Mouse (Mus musculus): ENCODE results near the gene Ppard. TPM values are rescaled to one million over a fixed set of nuclear protein-coding genes. Genes with fewer than 3 reads are reported as not detected.

The Ppard gene
- polyA plus RNA-seq, 1 experiment from 2014 or later = 30.9 TPM

DNA sequence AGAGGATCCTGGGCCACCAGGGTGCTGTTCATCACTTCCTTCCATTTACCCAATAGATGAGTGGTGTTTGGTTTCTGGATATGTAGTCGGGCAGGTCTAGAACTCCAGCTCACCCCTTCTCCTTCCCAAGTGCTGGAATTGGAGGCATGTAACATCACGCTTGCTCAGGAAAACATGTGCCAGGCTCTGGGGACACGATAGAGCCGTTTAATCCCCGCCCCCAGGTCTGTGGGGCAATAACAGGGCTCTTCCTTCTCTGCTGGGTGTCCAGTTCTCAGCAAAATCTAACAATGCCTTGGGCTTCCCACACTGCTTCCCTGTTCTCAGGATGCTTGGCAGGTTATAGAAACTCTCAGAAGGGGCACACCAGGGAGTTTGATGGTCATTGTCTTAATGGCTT, 4.9 kb downstream of the Ppard start:
- DNase-seq (ENCODE audit: low read depth, low spot score) (no peak), ATAC-seq (no peak)
- in situ Hi-C loops (cut with MboI; ENCODE audit: low pct_unique_long_range_greater_than_20kb) = no loop called here
- ChIA-PET POLR2A (no interaction called here), CTCF (no interaction called here)
- no peak for TF ChIP-seq CTCF (IDR thresholded peaks at IDR 0.05)
- H3K27me3 ChIP-seq = no peaks in the 10 kb centered on the region

DNA sequence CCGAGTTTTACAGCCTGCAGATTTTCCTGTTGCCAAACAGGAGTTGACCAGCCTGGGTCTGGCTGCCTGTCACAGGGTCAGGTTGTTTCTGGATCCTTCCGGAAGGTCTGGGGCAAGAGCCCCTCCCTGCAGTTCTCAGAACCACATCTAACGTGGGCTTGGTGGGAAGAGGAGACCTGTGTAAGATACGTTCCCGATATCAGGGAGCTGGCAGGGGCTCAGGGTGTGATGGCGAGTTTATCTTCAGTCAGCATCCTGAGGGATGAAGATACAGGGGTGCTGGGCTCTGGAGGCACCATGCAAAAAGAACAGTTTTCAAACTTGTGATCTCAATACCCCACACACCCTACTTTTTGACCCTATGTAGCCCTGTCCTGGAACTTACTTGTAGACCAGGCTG, 5.4 kb downstream of the Ppard start:
- DNase-seq (ENCODE audit: low read depth, low spot score) (no peak), ATAC-seq (no peak)
- CTCF ChIA-PET = interaction anchor here (1.4 kb wide), 1 partner anchor 12 kb away, joined by 4 read pairs; no protein-coding TSS in a partner anchor
- no peaks in the 10 kb centered on the region for H3K27me3 ChIP-seq
- no peak for TF ChIP-seq CTCF (IDR thresholded peaks at IDR 0.05)
- POLR2A ChIA-PET = no interaction called here
- in situ Hi-C loops (cut with MboI; ENCODE audit: low pct_unique_long_range_greater_than_20kb) = no loop called here

DNA sequence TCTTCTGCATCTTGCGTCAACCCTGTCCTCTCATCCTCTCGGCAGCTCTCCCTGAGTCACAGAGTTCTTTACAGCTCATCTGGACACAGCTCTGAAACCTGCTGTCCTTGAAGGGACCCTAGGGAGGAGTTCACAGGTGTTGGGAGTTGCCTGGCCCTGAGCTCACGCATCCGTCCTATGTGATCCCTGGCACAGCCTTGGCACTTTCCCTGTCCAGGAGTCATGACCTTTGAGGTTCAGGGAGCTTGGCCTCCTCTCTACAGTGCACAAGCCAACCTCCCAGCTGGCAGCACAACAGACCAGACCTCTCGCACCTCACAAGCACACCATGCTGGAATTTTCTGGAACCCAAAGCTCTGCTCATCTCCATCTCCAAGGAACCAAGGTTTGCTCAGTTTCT, 8.3 kb downstream of the Ppard start:
- TF ChIP-seq CTCF (IDR thresholded peaks at IDR 0.05) = no peak
- DNase-seq (ENCODE audit: low read depth, low spot score) = no peak

DNA sequence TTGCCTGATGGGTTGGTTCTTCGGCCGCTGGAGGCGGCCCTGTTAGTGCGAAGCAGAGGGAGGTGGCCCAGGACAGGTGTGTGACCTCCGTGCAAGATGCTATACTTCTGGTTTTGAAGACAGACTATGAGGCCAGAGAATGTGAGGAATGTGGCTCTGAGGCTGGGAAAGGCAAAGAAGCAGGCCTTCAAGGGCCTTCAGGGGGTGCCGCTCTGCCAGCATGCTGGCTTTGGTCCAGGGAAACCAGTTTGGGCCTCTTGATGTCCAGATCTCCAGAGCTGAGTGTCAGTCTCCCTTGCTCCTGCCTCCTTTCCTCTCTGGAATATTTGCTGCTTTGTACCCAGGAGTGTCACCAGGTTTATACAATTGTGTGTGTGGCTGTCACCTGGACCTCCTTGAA, 9.8 kb downstream of the Ppard start:
- DNase-seq (ENCODE audit: low read depth, low spot score) (no peak), ATAC-seq (peak; percentile 46)
- in situ Hi-C loops (cut with MboI; ENCODE audit: low pct_unique_long_range_greater_than_20kb) = no loop called here
- no peaks in the 10 kb centered on the region for H3K27me3 ChIP-seq
- TF ChIP-seq CTCF (IDR thresholded peaks at IDR 0.05) = no peak
- CTCF ChIA-PET = no interaction called here
- POLR2A ChIA-PET = no interaction called here

More for the DNA sequence above, 8.3 kb downstream of the Ppard start:
- POLR2A ChIA-PET = interaction anchor here (0.5 kb wide), 1 partner anchor 326 kb away, joined by 3 read pairs; no protein-coding TSS in a partner anchor
- H3K27me3 ChIP-seq = no peaks in the 10 kb centered on the region
- no peak for ATAC-seq
- in situ Hi-C loops (cut with MboI; ENCODE audit: low pct_unique_long_range_greater_than_20kb) = no loop called here
- CTCF ChIA-PET = interaction anchor here (0.9 kb wide), 1 partner anchor 15 kb away, joined by 3 read pairs; no protein-coding TSS in a partner anchor

DNA sequence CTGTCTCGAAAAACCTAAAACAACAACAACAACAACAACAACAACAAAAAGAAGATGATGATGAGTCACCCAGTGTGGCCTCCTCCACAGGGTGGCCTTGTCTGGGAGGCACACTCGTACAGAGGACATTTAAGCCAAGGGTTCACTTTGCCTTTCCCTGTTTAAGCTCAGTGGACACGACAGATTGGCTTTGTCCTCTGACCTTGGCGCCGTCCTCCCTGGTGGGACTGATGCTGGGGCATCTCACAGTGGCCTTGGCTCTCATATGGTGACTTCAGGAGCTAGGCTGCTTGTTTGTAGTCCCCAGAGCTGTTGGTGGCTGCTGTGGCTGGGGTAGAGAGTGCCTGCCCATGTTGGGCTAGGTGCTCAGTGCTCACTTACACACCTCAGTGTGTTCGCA, 11.7 kb downstream of the Ppard start:
- no peak for TF ChIP-seq CTCF (IDR thresholded peaks at IDR 0.05)
- POLR2A ChIA-PET = no interaction called here
- CTCF ChIA-PET = interaction anchor here (1.0 kb wide), 1 partner anchor 18 kb away, joined by 4 read pairs; no protein-coding TSS in a partner anchor
- ATAC-seq = no peak
- in situ Hi-C loops (cut with MboI; ENCODE audit: low pct_unique_long_range_greater_than_20kb) = no loop called here
- no peak for DNase-seq (ENCODE audit: low read depth, low spot score)
- no peaks in the 10 kb centered on the region for H3K27me3 ChIP-seq

DNA sequence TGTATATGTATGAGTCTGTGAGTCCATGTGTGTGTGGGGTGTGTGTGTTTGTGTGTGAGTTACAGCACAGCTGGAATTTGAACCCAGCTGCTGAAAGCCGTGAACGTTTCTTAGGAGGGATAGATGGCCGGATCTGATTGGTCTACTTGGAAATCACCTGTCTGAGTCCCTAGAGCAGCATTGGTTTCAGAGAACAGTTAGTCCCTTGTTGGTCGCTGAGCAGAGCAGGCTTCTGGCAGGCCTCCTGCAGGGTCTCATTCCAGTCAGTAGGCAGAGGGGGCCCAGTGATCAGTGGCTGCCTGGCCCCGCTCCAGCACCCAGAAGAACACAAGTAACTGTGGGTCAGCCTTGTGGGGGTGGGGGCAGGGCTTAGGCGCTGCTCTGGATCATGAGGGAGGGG, 12.2 kb downstream of the Ppard start:
- in situ Hi-C loops (cut with MboI; ENCODE audit: low pct_unique_long_range_greater_than_20kb) = no loop called here
- DNase-seq (ENCODE audit: low read depth, low spot score) = no peak
- POLR2A ChIA-PET = no interaction called here
- CTCF ChIA-PET = no interaction called here
- no peak for ATAC-seq
- no peak for TF ChIP-seq CTCF (IDR thresholded peaks at IDR 0.05)
- H3K27me3 ChIP-seq = no peaks in the 10 kb centered on the region

DNA sequence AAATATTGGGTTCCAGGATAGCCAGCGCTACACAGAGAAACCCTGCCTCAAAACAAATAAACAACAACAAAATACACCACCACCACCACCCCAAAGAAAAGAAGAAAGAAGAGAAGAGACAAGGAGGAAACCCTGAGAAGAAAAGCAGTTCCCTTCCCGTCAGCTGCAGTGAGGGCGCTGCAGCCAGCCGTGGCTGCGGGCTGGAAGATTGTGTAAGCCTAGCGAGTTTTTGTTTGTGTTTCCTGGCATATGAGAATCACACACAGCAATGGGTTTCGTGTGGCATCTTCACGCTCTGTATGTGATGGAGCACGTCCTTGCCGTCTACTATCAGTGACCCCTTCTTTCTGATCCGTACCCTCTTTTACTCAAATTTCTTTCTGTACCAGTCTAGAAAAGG, 14.1 kb downstream of the Ppard start:
- H3K27me3 ChIP-seq = no peaks in the 10 kb centered on the region
- in situ Hi-C loops (cut with MboI; ENCODE audit: low pct_unique_long_range_greater_than_20kb) = no loop called here
- ChIA-PET CTCF (interaction anchor here (1.8 kb wide), 1 partner anchor 21 kb away, joined by 4 read pairs; no protein-coding TSS in a partner anchor), POLR2A (interaction anchor here (0.6 to 0.9 kb wide), 2 partner anchors 21 to 47 kb away, joined by 5 to 10 read pairs; no protein-coding TSS in a partner anchor)
- no peak for DNase-seq (ENCODE audit: low read depth, low spot score)
- TF ChIP-seq CTCF (IDR thresholded peaks at IDR 0.05) = no peak
- no peak for ATAC-seq

DNA sequence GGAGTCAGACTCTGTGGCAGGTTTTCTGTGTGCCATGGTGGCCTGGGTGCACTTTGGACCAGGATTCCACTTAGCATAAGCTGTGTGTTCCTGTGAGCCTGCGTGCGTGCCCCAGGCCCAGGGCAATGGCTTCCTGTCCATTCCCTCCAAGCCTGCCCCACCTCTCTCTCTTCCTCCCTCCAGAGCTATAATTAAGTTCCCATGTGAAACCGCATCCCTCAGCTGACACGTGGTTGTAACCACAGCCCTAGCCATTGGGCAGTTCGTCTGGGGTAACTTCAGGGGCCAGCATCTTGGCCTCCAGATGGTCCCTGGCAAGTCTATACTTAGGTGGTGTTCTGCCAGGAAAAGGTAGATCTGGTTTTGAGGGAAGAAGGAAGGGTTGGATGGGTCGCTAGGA, 15.1 kb downstream of the Ppard start:
- ATAC-seq (no peak), DNase-seq (ENCODE audit: low read depth, low spot score) (no peak)
- no peak for TF ChIP-seq CTCF (IDR thresholded peaks at IDR 0.05)
- in situ Hi-C loops (cut with MboI; ENCODE audit: low pct_unique_long_range_greater_than_20kb) = no loop called here
- ChIA-PET POLR2A (interaction anchor here (0.6 kb wide), 1 partner anchor 20 kb away, joined by 10 read pairs; no protein-coding TSS in a partner anchor), CTCF (interaction anchor here (1.8 kb wide), 1 partner anchor 22 kb away, joined by 4 read pairs; no protein-coding TSS in a partner anchor)
- no peaks in the 10 kb centered on the region for H3K27me3 ChIP-seq

DNA sequence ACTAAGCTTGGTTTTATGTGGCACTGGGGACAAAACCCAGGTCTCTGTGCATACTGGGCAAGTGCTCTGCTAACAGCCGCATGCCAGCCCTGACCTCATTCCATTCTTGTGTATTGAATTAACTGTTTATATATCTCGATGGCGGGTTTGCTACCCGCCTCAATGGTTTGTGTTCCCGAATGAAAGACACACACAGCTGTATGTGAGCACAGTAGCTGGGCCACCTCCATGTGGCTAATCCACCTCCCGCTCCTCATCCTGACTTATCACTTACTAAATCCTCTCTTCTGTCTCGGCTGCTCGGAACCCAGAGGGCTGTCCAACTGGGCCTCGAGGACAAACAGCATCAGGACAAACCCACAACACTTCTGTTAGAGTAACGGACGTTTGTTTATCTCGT, 16.6 kb downstream of the Ppard start:
- DNase-seq (ENCODE audit: low read depth, low spot score) = no peak
- no peak for ATAC-seq
- POLR2A ChIA-PET = interaction anchor here (0.6 kb wide), 1 partner anchor 14 kb away, joined by 3 read pairs; no protein-coding TSS in a partner anchor
- in situ Hi-C loops (cut with MboI; ENCODE audit: low pct_unique_long_range_greater_than_20kb) = no loop called here
- no peaks in the 10 kb centered on the region for H3K27me3 ChIP-seq
- CTCF ChIA-PET = interaction anchor here (1.1 to 1.3 kb wide), 2 partner anchors 14 to 23 kb away, joined by 3 read pairs; no protein-coding TSS in a partner anchor
- no peak for TF ChIP-seq CTCF (IDR thresholded peaks at IDR 0.05)

DNA sequence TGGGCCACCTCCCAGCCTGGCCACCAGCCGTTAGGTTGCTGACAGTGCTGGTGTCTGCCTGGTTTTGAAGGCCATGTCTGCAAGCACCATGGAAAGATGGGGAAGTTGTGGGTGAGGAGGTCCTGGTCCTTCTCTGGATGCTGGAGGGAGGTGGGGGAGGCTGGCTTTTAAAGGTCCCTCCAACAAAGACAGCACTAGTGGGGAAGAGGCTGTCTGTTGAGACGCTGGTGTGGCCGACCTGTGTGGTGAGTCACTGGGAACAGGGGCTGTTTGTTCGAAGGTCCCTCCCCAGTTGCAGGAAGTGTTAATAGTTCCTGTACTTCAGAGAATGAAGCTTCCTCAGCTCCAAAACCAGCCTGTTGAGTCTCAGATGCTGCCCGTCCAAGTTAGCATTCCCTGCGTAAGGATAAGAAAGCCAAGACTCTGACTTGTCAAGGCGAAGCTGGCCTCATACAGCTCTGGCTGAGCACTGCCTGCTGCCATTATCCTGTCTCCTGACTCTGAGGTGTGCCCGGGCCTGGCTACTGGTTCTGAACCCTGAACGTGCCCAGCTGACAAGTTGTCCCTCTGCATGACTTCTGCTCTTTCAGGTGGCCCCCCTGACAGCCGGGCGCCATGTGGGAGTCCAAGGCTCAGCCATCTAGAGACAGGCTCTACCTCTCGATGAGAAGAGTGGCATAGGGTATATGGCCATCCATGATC, 19.2 kb downstream of the Ppard start:
- POLR2A ChIA-PET = no interaction called here
- DNase-seq (ENCODE audit: low read depth, low spot score) (no peak), ATAC-seq (no peak)
- H3K27me3 ChIP-seq = no peaks in the 10 kb centered on the region
- CTCF ChIA-PET = interaction anchor here (1.3 kb wide), 1 partner anchor 26 kb away, joined by 3 read pairs; no protein-coding TSS in a partner anchor
- in situ Hi-C loops (cut with MboI; ENCODE audit: low pct_unique_long_range_greater_than_20kb) = no loop called here
- TF ChIP-seq CTCF (IDR thresholded peaks at IDR 0.05) = no peak

DNA sequence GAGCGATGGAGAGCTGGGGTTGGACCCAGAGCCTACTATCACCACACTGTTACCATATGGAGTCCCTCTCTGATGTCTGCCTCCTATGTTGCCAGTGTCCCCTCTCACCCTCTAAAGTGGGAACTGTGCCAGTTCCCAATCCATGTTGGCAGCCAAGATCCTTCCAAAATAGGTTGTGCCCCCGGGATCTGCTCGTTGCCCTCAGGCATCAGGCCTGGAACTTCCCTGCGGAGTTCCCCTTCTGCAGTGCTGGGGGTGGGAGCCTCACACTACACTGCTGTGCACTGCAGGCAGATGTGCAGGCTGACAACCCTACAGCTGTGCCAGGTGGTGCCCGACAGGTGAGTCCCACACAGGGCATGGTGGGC, 19.8 kb downstream of the Ppard start:
- ChIA-PET POLR2A (no interaction called here), CTCF (interaction anchor here (1.3 kb wide), 1 partner anchor 26 kb away, joined by 3 read pairs; no protein-coding TSS in a partner anchor)
- H3K27me3 ChIP-seq = no peaks in the 10 kb centered on the region
- no peak for TF ChIP-seq CTCF (IDR thresholded peaks at IDR 0.05)
- no peak for ATAC-seq
- DNase-seq (ENCODE audit: low read depth, low spot score) = no peak
- in situ Hi-C loops (cut with MboI; ENCODE audit: low pct_unique_long_range_greater_than_20kb) = no loop called here

Measured in Patski (cell line).